Mouse (Mus musculus) Patski (cell line): ENCODE results near the gene Hoxc6. TPM values are rescaled to one million over a fixed set of nuclear protein-coding genes. Genes with fewer than 3 reads are reported as not detected.

Experiments used
- ATAC-seq: fragments of 100-300 bp; one replicate; pipeline ENCODE4 v1.8.0; 2021
- CTCF ChIA-PET: fragments of 350-600 bp; sonication (Branson Sonifier 250); formaldehyde crosslinking; loops from one replicate; lab custom pipeline; 2022; ENCODE audit warnings: inconsistent platforms; lab: Charles Lee
- POLR2A ChIA-PET: fragments of 350-600 bp; sonication (Branson Sonifier 250); formaldehyde crosslinking; loops from one replicate; lab custom pipeline; 2022; ENCODE audit warnings: antibody characterized with exemption, inconsistent platforms; lab: Charles Lee
- DNase-seq: peaks from one replicate; pipeline ENCODE4 v3.0.0-alpha.2; 2011; ENCODE audit warnings: low read depth, low spot score
- H3K27me3 ChIP-seq: fragments of 371-371 bp; one replicate; pipeline ENCODE4 v1.5.1; 2021
- CTCF ChIP-seq: fragments of 100-300 bp; IDR thresholded peaks from one replicate; pipeline ENCODE4 v1.5.1; 2021
- in situ Hi-C: fragments of 300-500 bp; cut with MboI; formaldehyde crosslinking; loops from 3 replicates; pipeline ENCODE4 v1.11.1; 2018; ENCODE audit warnings: low pct_unique_long_range_greater_than_20kb, mixed read lengths
- polyA plus RNA-seq: library from polyadenylated mRNA; unstranded; gene quantifications from one replicate; pipeline ENCODE4 v1.2.3, GENCODE M21; 2021

The Hoxc6 gene
- polyA plus RNA-seq, 1 experiment from 2014 or later, result 1.8 TPM

GRCm38 (mm10) chr15:103042209-103042608, 44.2 kb downstream of the Hoxc6 start:
- in situ Hi-C loops, result no loop called here
- DNase-seq (no peak), ATAC-seq (no peak)
- CTCF ChIA-PET, result interaction anchor here (1.0 kb wide), 1 partner anchor 12 kb away, joined by 3 read pairs; no protein-coding TSS in a partner anchor
- no peaks in the 10 kb centered on the region for H3K27me3 ChIP-seq
- no peak for TF ChIP-seq CTCF
- POLR2A ChIA-PET, result interaction anchor here (0.6 kb wide), 1 partner anchor 273 kb away, joined by 5 read pairs; no protein-coding TSS in a partner anchor

DNA sequence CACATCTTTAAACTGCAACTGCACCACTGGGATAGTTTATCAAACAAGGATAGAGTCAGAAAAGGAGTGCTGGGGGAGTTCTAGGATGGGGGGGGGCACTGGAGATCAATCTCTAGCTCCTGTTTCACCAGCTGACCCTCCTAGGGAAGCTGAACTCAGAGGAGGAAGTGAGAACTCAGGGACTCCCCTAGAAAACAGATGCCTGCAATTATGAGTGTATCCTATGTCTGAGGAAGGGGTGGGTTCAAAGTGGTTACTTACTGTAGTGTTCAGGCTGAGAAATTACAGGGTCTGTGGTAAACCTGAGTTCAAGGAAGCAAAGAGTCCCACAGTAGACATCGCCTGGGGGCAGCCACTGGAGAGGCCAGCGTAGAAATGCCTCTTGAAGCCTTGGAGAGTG, 53.6 kb downstream of the Hoxc6 start:
- ChIA-PET POLR2A (no interaction called here), CTCF (no interaction called here)
- no peak for DNase-seq
- H3K27me3 ChIP-seq, result no peaks in the 10 kb centered on the region
- in situ Hi-C loops, result no loop called here
- TF ChIP-seq CTCF, result no peak
- no peak for ATAC-seq

GRCm38 (mm10) chr15:103053210-103053609, 55.2 kb downstream of the Hoxc6 start:
- in situ Hi-C loops, result no loop called here
- no peak for DNase-seq
- POLR2A ChIA-PET, result interaction anchor here (0.6 kb wide), 1 partner anchor 13 kb away, joined by 9 read pairs; no protein-coding TSS in a partner anchor
- no peak for TF ChIP-seq CTCF
- CTCF ChIA-PET, result no interaction called here
- H3K27me3 ChIP-seq, result no peaks in the 10 kb centered on the region
- ATAC-seq, result no peak

DNA sequence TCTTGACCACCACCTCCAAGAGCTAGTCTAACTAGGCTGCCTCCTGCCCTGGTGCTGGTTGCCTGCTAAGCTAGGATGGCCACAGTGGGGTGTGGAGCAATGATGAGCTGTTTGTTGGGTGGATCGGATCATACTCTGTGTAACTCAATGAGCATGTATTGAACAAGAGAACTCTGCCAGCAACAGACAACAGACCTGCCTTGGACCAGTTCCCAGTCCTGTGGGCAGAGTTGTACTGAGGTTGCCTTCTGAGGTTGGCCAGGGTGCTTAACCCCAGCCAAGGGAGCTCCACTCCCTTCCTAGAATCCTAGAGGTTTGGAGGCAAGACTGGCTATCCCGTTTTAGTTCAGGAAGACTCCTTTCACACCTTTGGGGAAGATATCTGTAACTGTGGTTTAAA, 58.3 kb downstream of the Hoxc6 start:
- no peak for TF ChIP-seq CTCF
- ChIA-PET POLR2A (no interaction called here), CTCF (interaction anchor here (0.9 to 1.4 kb wide), 5 partner anchors 9 to 97 kb away, joined by 3 to 5 read pairs (median 3); no protein-coding TSS in a partner anchor)
- DNase-seq (no peak), ATAC-seq (no peak)
- H3K27me3 ChIP-seq, result no peaks in the 10 kb centered on the region
- in situ Hi-C loops, result no loop called here

GRCm38 (mm10) chr15:103058715-103059114, 60.7 kb downstream of the Hoxc6 start:
- DNase-seq, result no peak

GRCm38 (mm10) chr15:103059393-103059992, 61.4 kb downstream of the Hoxc6 start:
- CTCF ChIA-PET, result interaction anchor here (1.3 kb wide), 1 partner anchor 10 kb away, joined by 3 read pairs; no protein-coding TSS in a partner anchor
- no peak for TF ChIP-seq CTCF
- no peak for DNase-seq
- no peak for ATAC-seq
- no peaks in the 10 kb centered on the region for H3K27me3 ChIP-seq
- in situ Hi-C loops, result no loop called here
- POLR2A ChIA-PET, result no interaction called here

More at GRCm38 (mm10) chr15:103058715-103059114, 60.7 kb downstream of the Hoxc6 start:
- ChIA-PET POLR2A (no interaction called here), CTCF (no interaction called here)
- in situ Hi-C loops, result no loop called here
- no peaks in the 10 kb centered on the region for H3K27me3 ChIP-seq
- no peak for ATAC-seq
- TF ChIP-seq CTCF, result no peak

- POLR2A ChIA-PET, result no interaction called here
- CTCF ChIA-PET, result interaction anchor here (1.3 kb wide), 1 partner anchor 9 kb away, joined by 3 read pairs; no protein-coding TSS in a partner anchor
- no peak for DNase-seq
- no peak for ATAC-seq
- no peaks in the 10 kb centered on the region for H3K27me3 ChIP-seq
- no peak for TF ChIP-seq CTCF
- in situ Hi-C loops, result no loop called here
Observed at GRCm38 (mm10) chr15:103060021-103060340, 61.9 kb downstream of the Hoxc6 start.

- CTCF ChIA-PET, result interaction anchor here (1.3 kb wide), 1 partner anchor 9 kb away, joined by 3 read pairs; no protein-coding TSS in a partner anchor
- in situ Hi-C loops, result no loop called here
- POLR2A ChIA-PET, result no interaction called here
- DNase-seq, result no peak
- H3K27me3 ChIP-seq, result no peaks in the 10 kb centered on the region
- no peak for ATAC-seq
- no peak for TF ChIP-seq CTCF
Observed at GRCm38 (mm10) chr15:103060341-103061130, 62.5 kb downstream of the Hoxc6 start.

- TF ChIP-seq CTCF, result no peak
- H3K27me3 ChIP-seq, result no peaks in the 10 kb centered on the region
- in situ Hi-C loops, result no loop called here
- ChIA-PET CTCF (no interaction called here), POLR2A (no interaction called here)
- ATAC-seq, result no peak
- no peak for DNase-seq
Observed at GRCm38 (mm10) chr15:103061131-103061825, 63.2 kb downstream of the Hoxc6 start.

Other genes starting within 250 kb of the Hoxc6 start
- gene Hoxc13, start 77.2 kb upstream of the Hoxc6 start, polyA plus RNA-seq, result 0.04 TPM
- not detected for gene Hoxc12, start 61.5 kb upstream of the Hoxc6 start, polyA plus RNA-seq
- not detected for gene Hoxc11, start 43.8 kb upstream of the Hoxc6 start, polyA plus RNA-seq
- gene Hoxc10, start 31.5 kb upstream of the Hoxc6 start, polyA plus RNA-seq, result 4.5 TPM
- gene Hoxc5, start 30.8 kb upstream of the Hoxc6 start, polyA plus RNA-seq, result 0.56 TPM
- gene Hoxc9, start 21.8 kb upstream of the Hoxc6 start, polyA plus RNA-seq, result 5.8 TPM
- gene Hoxc8, start 7.7 kb upstream of the Hoxc6 start, polyA plus RNA-seq, result 0.41 TPM
- 1.7 TPM for gene Hoxc4, start 20.7 kb downstream of the Hoxc6 start, polyA plus RNA-seq
- gene Smug1, start 168.8 kb downstream of the Hoxc6 start, polyA plus RNA-seq, result 17.4 TPM
- 92.4 TPM for gene Cbx5, start 241.6 kb downstream of the Hoxc6 start, polyA plus RNA-seq
- gene Hnrnpa1, start 242.2 kb downstream of the Hoxc6 start, polyA plus RNA-seq, result 667 TPM